Mouse (Mus musculus) hindbrain, embryonic 15.5 days (tissue): ENCODE results near the gene Snip1. TPM values are rescaled to one million over a fixed set of nuclear protein-coding genes. Genes with fewer than 3 reads are reported as not detected.

Experiments used
- ATAC-seq: fragments of 200-750 bp; cut with Nextera tagmentation; 2 replicates; pipeline ENCODE4 v1.8.0; 2017; ENCODE audit warnings: low read depth, moderate number of reproducible peaks, moderate TSS enrichment; ENCODE audit not compliant: low FRiP score
- H3K27ac ChIP-seq: fragments of 300-500 bp; sonication (generic); replicated peaks from 2 replicates; pipeline ENCODE4 v1.5.1; 2015; ENCODE audit warnings: mild to moderate bottlenecking, inconsistent platforms
- H3K27me3 ChIP-seq: fragments of 300-500 bp; sonication (generic); 2 replicates; pipeline ENCODE4 v1.6.1; 2015; ENCODE audit warnings: control low read depth, inconsistent platforms
- H3K36me3 ChIP-seq: fragments of 300-500 bp; sonication (generic); 2 replicates; pipeline ENCODE4 v1.6.1; 2015; ENCODE audit warnings: control low read depth, inconsistent platforms
- H3K4me1 ChIP-seq: fragments of 300-500 bp; sonication (generic); replicated peaks from 2 replicates; pipeline ENCODE4 v1.6.1; 2015; ENCODE audit warnings: control low read depth, inconsistent platforms
- H3K4me2 ChIP-seq: fragments of 300-500 bp; sonication (generic); 2 replicates; pipeline ENCODE4 v1.6.1; 2015; ENCODE audit warnings: moderate library complexity, mild to moderate bottlenecking, inconsistent platforms
- H3K4me3 ChIP-seq: fragments of 300-500 bp; sonication (generic); 2 replicates; pipeline ENCODE4 v1.5.1; 2015; ENCODE audit warnings: mild to moderate bottlenecking, inconsistent platforms
- H3K9ac ChIP-seq: fragments of 300-500 bp; sonication (generic); 2 replicates; pipeline ENCODE4 v1.6.1; 2015; ENCODE audit warnings: inconsistent platforms
- H3K9me3 ChIP-seq: fragments of 300-500 bp; sonication (generic); 2 replicates; pipeline ENCODE4 v1.6.1; 2016; ENCODE audit warnings: control low read depth, inconsistent platforms
- WGBS: fragments of 180-500 bp; shearing (Covaris S2); methylation state at CpG from one replicate; pipeline ENCODE4 v1.1.7; 2015; 5-methylcytosine and 5-hydroxymethylcytosine counted together
- polyA plus RNA-seq: library from polyadenylated mRNA; unstranded; fragments of >200 nt; fragmentation: Nextera tagmentation; extraction: Ambion mirVana; gene quantifications from 2 replicates; pipeline ENCODE4 v1.2.1, GENCODE M21; 2015

The Snip1 gene
- polyA plus RNA-seq, result 22.7 and 23.8 TPM in 2 replicates

DNA sequence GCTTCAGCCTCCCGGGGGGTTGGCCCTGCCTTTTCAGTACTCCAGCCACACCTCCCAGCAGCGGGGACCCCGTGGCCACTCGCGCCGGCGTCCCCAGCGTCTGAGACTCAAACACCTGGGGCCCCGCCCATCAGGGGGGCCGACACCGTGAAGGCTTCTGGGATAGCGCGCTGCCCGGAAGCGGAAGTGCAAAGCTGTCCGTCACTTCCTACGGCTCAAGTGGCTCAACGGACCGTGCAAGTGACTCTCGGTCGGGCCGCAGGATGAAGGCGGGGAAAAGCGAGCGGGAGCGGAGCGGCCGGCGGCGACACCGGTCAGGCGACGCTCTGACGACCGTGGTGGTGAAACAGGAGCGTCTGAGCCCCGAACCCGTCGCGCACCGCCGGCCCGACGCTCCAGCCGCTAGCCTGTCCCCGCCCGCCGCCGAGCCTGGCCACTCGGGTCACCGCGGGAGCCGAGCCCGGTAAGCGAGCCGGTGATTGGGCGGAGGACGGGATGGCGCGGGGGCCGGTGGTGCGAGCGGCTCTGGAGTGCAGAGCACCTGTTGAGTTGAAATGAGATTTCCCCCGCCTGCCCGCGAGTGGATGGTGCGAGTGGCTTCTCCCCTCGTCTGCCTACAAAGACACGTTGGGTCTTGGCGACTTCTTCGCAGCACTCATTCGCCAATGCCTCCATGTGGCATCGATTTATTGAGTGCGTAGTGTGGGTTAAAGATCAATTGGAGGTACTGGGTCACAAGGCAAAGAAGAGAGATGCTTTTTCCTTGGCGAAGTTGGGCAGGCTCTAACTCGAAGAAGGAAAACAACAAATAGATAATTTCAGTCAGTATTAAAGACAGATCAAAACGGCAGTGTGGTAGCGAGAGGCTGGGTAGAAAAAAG lies at the start of gene Snip1:
Gene Snip1 (plus strand): TSS at position 183 of the 881 bp plus-strand sequence.
- H3K9me3 ChIP-seq, result no peaks in the 10 kb centered on the region
- H3K27me3 ChIP-seq, result no peaks in the 10 kb centered on the region; the same call in 1 of the 2 replicates
- WGBS, result under 1% methylated on average over 77 of the region's 78 CpGs
- H3K27ac ChIP-seq, result peak within 1 kb of the TSS; percentile 74
- peak; percentile 92 for ATAC-seq
- peaks cover 25% of the 10 kb centered on the region for H3K36me3 ChIP-seq
- H3K4me3 ChIP-seq, result peak within 1 kb of the TSS; percentile 77
- peaks cover 23% of the 10 kb centered on the region for H3K4me1 ChIP-seq
- peak within 1 kb of the TSS; percentile 75 for H3K9ac ChIP-seq
- H3K4me2 ChIP-seq, result peak within 1 kb of the TSS; percentile 91

DNA sequence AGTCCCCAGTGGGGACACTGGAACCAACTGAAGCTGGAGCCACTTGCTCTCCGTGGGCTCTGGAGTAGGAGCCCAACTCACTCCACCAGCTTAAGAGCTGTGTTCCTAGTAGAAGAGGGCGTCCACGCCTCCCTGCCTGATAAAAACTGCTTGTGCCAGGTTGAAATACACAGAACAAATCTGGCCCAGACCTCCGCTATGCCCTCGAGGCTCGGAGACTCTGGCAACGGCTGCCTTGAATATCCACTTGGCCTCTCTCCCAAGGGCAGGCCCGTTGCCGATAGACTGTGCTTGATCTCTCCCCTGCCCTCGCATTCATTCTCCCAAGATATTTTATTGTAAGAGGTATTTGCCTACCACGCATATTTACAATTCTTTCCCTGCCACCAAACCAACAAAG lies 49.0 kb upstream of the Snip1 start:
- no peaks in the 10 kb centered on the region for H3K4me1 ChIP-seq
- no peaks in the 10 kb centered on the region for H3K27me3 ChIP-seq
- no peaks in the 10 kb centered on the region for H3K36me3 ChIP-seq
- no peaks in the 10 kb centered on the region for H3K9me3 ChIP-seq
- H3K9ac ChIP-seq, result no peak overlapping the region
- no peak overlapping the region for H3K4me2 ChIP-seq
- H3K27ac ChIP-seq, result no peak overlapping the region
- no peak overlapping the region for H3K4me3 ChIP-seq
- 79% methylated on average over 11 of the region's 11 CpGs for WGBS
- ATAC-seq, result no peak

DNA sequence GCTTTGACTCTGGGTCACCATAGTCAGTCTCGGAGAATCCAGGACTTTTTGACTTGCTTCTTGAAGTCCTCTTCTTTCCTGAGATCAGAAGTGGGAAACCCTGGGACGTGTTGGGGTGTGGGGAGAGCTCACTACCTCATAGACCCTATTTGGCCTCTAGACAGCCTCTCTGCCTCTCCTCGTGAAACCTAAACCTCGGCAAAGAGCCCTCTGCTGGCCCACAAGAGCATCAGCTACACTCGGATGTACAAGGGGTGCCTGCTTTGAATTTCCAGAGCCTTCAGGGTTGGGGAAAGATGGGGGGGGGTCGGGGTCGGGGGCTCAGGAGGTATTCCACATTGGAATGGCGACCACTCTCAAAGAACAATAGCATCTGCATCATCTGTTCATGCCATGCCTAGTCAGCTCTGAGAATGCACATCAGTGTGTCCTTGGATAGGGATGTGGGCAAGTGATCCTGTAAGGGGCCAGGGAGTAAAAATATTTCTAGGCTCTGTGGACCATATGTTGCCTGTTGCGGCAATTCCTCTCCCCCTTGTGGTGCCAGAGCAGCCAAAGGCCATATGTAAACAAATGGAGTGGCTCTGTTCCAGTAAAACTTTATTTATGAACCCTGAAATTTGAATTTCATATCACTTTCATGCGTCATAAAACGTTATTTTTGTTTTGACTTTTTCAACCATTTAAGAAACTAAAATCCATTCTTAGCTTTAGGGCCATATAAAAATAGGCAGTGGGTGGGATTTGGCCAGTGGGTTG lies 45.5 kb upstream of the Snip1 start:
- peaks cover 7% of the 10 kb centered on the region; the same call in 1 of the 2 replicates for H3K27me3 ChIP-seq
- no peaks in the 10 kb centered on the region for H3K36me3 ChIP-seq
- H3K9me3 ChIP-seq, result no peaks in the 10 kb centered on the region
- no peak overlapping the region for H3K4me3 ChIP-seq
- ATAC-seq, result no peak
- H3K9ac ChIP-seq, result no peak overlapping the region
- no peak overlapping the region for H3K4me2 ChIP-seq
- H3K27ac ChIP-seq, result no peak overlapping the region
- 34% methylated on average over 11 of the region's 11 CpGs for WGBS
- no peaks in the 10 kb centered on the region for H3K4me1 ChIP-seq

DNA sequence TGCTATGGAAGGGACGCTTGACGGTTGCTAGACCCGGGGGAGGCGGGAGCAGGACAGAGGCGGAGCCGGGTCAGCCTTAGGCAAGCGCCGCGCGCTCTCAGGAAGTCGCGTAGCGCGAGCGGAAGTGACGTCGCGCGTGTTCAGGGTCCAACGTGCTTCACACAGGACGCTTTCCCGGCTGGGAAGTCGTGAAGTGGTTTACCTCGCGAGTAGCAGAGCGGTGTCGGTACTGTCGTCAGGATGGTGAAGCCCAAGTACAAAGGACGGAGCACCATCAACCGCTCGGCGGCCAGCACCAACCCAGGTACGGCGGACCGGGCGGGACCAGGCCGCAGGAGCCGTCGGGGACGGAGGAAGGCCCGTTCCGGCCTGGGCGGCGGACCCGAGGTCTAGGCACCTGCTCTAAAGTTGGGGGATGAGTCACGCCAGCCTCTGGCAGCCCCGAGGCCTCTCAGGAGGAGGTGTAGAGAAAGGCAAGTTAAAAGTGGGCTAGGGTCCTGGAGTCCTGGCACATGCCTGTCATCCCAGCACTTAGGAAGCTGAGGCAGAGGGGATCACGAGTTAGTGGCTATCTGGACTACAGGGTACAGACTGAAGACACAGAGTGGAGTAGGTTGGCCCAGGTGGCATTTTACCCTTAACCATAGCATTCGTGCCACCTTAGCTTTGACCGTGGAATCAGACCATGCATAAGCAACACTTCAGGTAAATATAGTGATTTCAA lies 36.4 kb upstream of the Snip1 start:
- WGBS, result 1% methylated on average over 49 of the region's 50 CpGs
- H3K27ac ChIP-seq, result peak overlapping the region; percentile 55
- peak; percentile 97 for ATAC-seq
- peak overlapping the region; percentile 90 for H3K4me2 ChIP-seq
- peak overlapping the region; percentile 68 for H3K4me3 ChIP-seq
- H3K9me3 ChIP-seq, result no peaks in the 10 kb centered on the region
- peaks cover 4% of the 10 kb centered on the region; the same call in 1 of the 2 replicates for H3K27me3 ChIP-seq
- H3K4me1 ChIP-seq, result peaks cover 26% of the 10 kb centered on the region
- peak overlapping the region; percentile 79 for H3K9ac ChIP-seq
- 0 out of 2 replicates have a peak, but pooled peaks cover 6% of the 10 kb centered on the region for H3K36me3 ChIP-seq

DNA sequence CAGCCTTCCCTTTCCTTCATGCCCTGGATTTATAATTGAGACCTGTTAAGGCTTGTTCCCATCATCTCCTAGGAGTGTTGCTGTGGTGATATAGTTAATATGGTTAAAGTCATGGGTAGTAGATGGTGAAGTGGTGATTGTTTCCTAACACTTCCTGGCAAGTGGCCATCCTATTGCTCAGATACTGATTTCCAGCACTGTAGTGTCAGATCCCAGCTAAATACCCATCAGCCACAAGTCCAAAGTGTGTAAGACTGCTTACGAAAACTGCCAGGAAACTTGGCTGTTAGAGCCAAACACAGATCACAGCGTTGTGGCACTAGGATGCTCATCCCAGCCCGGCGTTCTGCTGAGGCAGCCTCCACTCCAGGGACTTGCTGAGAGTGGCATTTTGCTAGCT lies 32.1 kb upstream of the Snip1 start:
- Histone ChIP-seq H3K9ac (no peak overlapping the region), H3K27ac (no peak overlapping the region), H3K27me3 (no peaks in the 10 kb centered on the region), H3K4me2 (no peak overlapping the region), H3K4me3 (no peak overlapping the region), H3K4me1 (peaks cover 24% of the 10 kb centered on the region), H3K9me3 (no peaks in the 10 kb centered on the region), H3K36me3 (peaks cover 25% of the 10 kb centered on the region; the same call in 1 of the 2 replicates)
- 85% methylated on average over 4 of the region's 4 CpGs for WGBS
- no peak for ATAC-seq

DNA sequence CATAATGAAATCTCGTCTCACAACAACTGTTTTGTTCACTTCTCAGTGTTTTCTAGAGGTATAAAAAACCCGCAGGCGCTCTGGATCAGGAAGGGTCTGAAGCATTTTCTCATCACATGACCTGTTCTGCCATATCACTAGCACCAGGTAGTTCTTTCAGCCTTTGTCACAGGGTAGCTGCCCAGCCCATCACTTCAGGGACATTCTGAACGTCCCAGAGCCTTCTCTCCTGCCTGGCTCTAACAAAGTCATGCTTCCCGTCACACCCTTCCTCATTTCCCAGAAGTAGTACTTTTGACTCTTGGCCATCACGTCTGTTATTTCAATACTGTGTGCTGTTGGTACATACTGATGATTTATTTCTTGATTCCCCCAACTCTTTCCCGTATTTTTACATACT lies 22.0 kb upstream of the Snip1 start:
- Histone ChIP-seq H3K27me3 (no peaks in the 10 kb centered on the region), H3K4me1 (no peaks in the 10 kb centered on the region), H3K27ac (no peak overlapping the region), H3K9ac (no peak overlapping the region), H3K4me3 (no peak overlapping the region), H3K36me3 (peaks cover 86% of the 10 kb centered on the region), H3K9me3 (no peaks in the 10 kb centered on the region), H3K4me2 (no peak overlapping the region)
- no peak for ATAC-seq
- 91% methylated on average over 7 of the region's 7 CpGs for WGBS

DNA sequence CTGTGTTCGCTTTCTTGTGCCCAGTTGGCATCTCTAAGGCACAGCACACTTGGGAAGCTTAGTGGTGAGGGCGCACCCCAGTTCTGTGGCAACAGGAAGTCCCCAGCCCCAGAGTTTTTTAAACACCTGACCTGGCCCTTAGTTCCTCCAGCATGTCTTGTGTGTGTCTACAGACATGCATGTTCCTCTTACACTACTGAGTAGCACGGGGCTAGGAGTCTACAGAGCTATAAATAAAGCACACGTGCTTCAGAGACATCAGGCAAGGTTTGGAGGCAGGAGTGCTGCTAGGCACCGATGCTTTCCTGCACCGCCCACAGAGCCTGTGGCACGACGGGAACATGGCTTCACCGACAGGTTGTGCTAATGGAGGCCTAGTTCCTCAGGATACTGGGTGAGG lies 11.1 kb upstream of the Snip1 start:
- WGBS, result 95% methylated on average over 9 of the region's 9 CpGs
- ATAC-seq, result no peak
- H3K4me3 ChIP-seq, result no peak overlapping the region
- peaks cover 53% of the 10 kb centered on the region for H3K36me3 ChIP-seq
- H3K9ac ChIP-seq, result no peak overlapping the region
- H3K27ac ChIP-seq, result no peak overlapping the region
- H3K9me3 ChIP-seq, result no peaks in the 10 kb centered on the region
- no peak overlapping the region for H3K4me2 ChIP-seq
- peaks cover 5% of the 10 kb centered on the region; the same call in 1 of the 2 replicates for H3K4me1 ChIP-seq
- H3K27me3 ChIP-seq, result no peaks in the 10 kb centered on the region

DNA sequence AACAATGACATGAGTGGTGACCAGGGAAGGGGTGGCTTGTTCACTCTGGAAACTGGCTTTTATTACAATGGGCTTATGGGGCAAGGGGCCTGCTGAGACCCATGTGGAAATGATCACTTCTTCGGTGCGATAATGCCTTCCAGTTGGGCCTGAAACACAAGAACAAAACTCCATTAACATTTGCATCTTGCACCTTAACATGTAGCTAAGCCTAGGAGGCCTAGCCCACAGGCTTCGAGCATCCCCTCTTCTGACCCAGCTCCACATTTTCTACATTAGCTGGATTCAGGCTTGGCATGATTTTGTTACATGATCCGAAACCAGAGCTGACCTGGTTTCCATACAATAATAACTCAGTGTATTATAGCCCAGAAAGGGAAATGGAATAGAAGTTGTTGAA lies 10.0 kb upstream of the Snip1 start:
- WGBS, result 87% methylated on average over 4 of the region's 4 CpGs
- no peaks in the 10 kb centered on the region for H3K27me3 ChIP-seq
- ATAC-seq, result no peak
- H3K4me2 ChIP-seq, result no peak overlapping the region
- H3K4me1 ChIP-seq, result peaks cover 5% of the 10 kb centered on the region; the same call in 1 of the 2 replicates
- H3K4me3 ChIP-seq, result no peak overlapping the region
- H3K36me3 ChIP-seq, result peaks cover 44% of the 10 kb centered on the region
- no peak overlapping the region for H3K27ac ChIP-seq
- no peaks in the 10 kb centered on the region for H3K9me3 ChIP-seq
- H3K9ac ChIP-seq, result no peak overlapping the region

DNA sequence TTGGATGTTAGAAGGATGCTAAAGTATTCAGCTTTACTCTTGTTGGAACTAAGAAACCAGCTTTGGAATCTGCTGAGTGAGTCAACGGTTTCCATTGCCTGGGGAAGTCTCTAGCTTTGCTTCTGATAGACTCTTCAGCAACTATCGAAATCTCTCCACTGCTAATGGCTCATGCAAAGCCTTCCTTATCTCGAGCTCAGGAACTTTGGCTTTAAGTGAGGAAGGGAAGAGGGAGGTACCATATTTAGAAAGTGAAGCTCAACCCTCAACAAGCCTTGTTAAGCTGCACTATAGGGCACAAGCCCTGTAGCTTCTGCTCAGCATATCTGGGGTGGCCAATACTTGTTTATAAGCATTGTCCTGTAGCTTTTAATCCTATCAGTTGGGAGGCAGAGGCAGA lies 9.2 kb upstream of the Snip1 start:
- H3K9me3 ChIP-seq, result no peaks in the 10 kb centered on the region
- 69% methylated on average over 3 of the region's 3 CpGs for WGBS
- peaks cover 5% of the 10 kb centered on the region; the same call in 1 of the 2 replicates for H3K4me1 ChIP-seq
- H3K9ac ChIP-seq, result no peak overlapping the region
- no peak for ATAC-seq
- H3K4me2 ChIP-seq, result no peak overlapping the region
- no peaks in the 10 kb centered on the region for H3K27me3 ChIP-seq
- H3K27ac ChIP-seq, result no peak overlapping the region
- H3K36me3 ChIP-seq, result peaks cover 36% of the 10 kb centered on the region
- no peak overlapping the region for H3K4me3 ChIP-seq

DNA sequence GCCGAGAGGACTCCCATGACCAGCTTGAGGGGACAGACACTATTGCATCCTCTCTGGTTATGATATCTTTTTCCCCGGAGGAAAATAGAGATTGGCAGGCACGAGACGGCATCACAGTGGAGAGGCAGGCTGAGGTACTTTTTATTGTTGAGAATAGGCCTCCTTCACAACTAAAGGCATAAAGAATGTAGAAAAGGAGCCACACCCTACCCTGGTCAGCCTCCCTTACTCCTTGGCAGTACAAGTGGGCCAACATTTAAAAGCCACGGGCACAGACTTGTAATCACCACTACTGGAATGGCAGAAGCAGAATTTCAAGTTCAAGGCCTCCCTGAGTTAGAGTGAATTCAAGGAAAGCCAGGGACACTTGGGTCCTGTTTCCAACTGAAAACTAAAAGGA lies 8.4 kb upstream of the Snip1 start:
- no peak overlapping the region for H3K27ac ChIP-seq
- whole genome bisulfite sequencing, result 53% methylated on average over 5 of the region's 5 CpGs
- H3K4me3 ChIP-seq, result no peak overlapping the region
- no peak overlapping the region for H3K9ac ChIP-seq
- H3K27me3 ChIP-seq, result no peaks in the 10 kb centered on the region
- peaks cover 31% of the 10 kb centered on the region for H3K36me3 ChIP-seq
- no peak overlapping the region for H3K4me2 ChIP-seq
- no peaks in the 10 kb centered on the region for H3K9me3 ChIP-seq
- H3K4me1 ChIP-seq, result peaks cover 5% of the 10 kb centered on the region; the same call in 1 of the 2 replicates
- ATAC-seq, result no peak

DNA sequence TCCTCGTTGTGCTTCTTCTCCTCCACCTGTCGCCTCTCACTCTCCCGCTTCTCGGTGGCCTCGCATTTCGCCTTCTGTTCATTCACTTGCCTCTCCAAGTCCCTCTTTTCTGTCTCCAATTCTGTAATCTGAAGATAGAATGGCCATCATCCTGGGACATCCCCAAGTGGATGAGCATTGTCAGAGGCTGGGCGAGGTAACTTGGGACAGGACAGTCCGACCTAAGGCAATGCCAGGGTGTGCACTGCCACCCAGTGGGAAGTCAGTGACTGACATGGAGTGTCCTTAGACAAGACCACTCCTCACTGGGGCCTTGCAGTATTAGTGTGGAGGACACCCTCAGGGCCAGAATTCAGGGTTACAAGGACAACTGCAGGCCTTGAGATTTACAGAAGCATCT lies 7.4 kb upstream of the Snip1 start:
- no peak overlapping the region for H3K27ac ChIP-seq
- peak; percentile 87 for ATAC-seq
- H3K36me3 ChIP-seq, result peaks cover 21% of the 10 kb centered on the region
- WGBS, result under 1% methylated on average over 8 of the region's 8 CpGs
- H3K4me2 ChIP-seq, result peak overlapping the region; percentile 54
- no peak overlapping the region for H3K9ac ChIP-seq
- peak overlapping the region; percentile 24; the same call in 1 of the 2 replicates for H3K4me3 ChIP-seq
- no peaks in the 10 kb centered on the region for H3K27me3 ChIP-seq
- H3K4me1 ChIP-seq, result peaks cover 5% of the 10 kb centered on the region; the same call in 1 of the 2 replicates
- H3K9me3 ChIP-seq, result no peaks in the 10 kb centered on the region
